Mouse (Mus musculus) MEL-GATA-1-ER (cell line): ENCODE data around the gene Stox2.
A peak's percentile ranks its signal among the peaks of the same experiment; 100 is the strongest.

ENCODE experiments used
- DNase-seq: peaks from one replicate; pipeline ENCODE4 v3.0.0-alpha.2; 2012; ENCODE audit warnings: low read depth; ENCODE audit errors: extremely low read depth

The Stox2 gene

DNA sequence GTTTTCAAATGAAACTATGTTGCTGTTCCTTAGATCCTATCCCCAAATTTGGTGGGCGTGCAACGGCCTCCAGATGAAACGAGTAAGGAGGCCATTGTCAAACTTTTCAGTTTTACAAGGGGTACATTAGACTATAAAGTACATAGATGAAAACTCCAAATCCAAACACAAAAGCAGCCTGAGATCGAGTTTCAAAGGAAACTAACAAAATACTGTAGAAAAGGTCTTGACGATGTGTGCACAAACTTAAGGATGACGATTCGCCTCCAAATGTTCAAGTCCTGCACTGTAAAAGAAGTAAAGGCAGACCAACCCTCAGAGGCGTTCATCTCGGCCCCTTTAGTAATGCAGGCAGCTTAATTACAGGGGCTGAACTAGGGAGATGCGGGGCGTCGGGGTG, 34.8 kb downstream of the Stox2 start:
- no peak for DNase-seq

GRCm38 (mm10) chr8:47409061-47409460, 37.1 kb downstream of the Stox2 start:
- no peak for DNase-seq

DNA sequence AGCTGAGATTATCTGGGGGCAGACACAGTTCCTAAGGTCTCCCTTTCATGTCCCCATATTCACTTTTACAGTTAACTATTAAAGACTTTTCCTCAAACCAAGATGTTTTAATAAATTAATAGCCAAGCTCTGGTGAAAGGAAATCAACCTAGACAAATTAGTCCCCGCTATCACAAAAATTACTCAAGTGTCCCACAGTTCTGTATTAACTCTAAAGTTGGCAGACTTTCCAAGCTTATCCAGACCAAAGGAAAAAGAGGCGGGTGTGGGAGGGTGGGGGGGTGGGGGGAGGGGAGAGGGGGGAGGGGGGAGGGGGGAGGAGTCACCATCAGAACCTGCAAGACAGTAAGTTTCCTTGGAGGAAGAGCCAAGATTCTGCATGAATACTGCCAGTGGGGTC, 41.3 kb downstream of the Stox2 start:
- no peak for DNase-seq

DNA sequence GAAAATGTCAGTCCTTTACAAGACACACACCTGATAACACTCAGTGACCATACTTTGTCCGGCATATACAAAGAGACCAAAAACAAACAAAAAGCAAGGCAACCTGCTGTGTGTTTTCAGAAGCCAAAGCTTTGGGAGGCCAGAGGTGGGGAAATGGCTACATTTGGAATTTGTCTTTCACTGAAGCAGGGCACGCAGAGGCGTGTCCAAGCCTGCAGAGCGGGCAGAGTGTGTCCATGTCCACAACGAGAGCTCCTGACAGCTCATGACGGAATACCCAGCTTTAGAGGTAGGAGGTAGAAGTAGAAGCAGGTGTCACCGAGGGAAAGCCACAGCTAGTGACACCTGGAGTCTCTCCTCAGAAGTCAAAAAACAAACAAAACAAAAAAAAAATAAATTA, 53.2 kb downstream of the Stox2 start:
- DNase-seq: no peak

DNA sequence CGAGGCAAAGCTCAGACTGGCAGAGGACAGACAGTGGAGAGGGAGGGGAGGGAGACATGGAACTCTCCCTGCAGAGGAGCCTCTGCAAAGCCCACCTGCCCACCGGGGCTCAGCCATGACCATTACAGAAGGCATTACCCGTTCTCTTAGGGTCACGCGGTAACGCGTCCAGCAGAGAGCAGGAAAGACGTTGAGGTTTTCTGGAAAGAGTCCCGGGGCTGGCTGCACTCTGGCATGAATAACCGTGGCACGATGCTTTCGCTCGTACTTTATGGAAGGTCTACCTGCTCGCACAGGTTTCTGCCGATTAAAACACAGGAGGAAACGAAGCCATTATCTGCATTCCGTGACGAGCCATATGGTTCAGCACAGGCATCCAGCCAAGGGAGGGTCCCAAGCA, 53.9 kb downstream of the Stox2 start:
- no peak for DNase-seq

DNA sequence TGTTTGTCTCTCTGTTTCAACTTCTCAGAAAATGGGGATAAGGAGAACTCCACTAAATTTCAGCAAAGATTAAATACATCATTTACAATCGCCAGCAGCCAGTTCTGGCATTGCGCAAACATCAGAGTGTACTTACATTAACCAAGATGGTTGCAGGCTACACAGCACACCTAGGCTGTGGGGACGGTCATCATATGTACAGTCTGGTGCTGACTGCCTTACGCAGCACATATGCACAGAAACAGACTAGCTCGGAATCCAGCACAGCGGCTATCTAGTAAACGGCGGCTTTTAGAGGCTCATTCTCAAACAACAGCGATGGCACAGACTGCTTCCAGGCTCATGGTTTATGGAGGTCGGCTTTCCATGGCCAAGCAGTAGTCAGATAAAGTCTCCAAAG, 54.3 kb downstream of the Stox2 start:
- DNase-seq: no peak

- no peak for DNase-seq
These were observed 56.7 kb downstream of the Stox2 start for GRCm38 (mm10) chr8:47389430-47389829.

- DNase-seq: no peak
These were observed 58.0 kb downstream of the Stox2 start for GRCm38 (mm10) chr8:47388171-47388570.

GRCm38 (mm10) chr8:47385810-47386209, 60.4 kb downstream of the Stox2 start:
- no peak for DNase-seq

DNA sequence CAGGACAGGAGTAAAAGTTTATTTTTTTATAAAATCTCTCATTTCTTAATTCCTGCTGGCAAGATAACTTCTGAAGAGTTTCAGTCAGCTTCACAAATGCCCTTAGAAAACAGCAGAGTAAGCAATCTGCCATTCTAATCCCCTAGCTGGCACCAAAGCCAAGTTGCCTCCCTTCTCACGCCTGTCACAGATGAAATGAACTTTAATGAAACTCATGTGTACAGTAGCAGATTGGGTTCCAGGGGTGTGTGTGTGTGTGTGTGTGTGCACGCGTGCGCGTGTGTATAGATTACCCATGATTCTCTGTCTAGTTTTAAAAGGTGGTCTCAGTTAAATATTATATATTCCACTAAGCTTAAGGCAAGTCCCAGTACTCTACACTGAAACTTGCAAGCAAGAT, 62.0 kb downstream of the Stox2 start:
- no peak for DNase-seq

DNA sequence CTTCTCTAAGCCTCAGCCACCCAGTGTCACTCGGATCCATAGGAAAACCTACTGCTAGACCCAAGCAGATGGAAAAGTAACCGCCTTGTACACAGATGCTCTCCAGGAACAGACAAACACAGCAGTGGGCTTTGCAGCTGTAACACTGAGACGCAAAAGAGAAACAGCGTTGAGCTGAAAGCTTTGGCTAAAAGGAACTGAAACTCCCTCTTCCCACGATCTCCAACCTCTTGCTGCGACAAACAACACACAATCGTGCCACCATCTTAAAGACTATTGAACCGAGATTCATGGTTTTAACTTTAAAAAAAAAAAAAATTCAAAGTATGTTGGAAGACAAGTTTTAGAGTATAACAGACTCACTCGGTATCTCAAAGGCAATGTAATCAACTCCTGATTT, 62.5 kb downstream of the Stox2 start:
- DNase-seq: no peak

GRCm38 (mm10) chr8:47381216-47381615, 64.9 kb downstream of the Stox2 start:
- DNase-seq: no peak

DNA sequence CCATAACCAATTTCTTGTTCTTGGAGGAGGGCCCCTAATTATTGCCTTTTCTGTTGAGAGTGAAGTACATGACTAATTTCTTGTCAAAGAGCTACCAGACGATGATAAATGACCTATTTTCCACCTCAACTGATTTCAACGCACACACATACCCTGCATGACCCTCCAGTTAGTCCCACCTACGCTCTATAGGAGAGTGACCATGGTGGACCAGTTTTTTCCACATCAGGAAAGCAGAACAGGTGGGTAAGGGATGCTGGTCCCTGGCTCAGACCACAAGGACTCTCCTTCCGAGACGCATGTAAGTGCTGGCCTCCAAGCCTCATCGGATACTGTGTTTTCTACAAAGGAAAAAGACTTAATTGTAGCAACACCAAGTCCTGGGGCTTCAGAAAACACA, 65.4 kb downstream of the Stox2 start:
- DNase-seq: no peak

- DNase-seq: no peak
These were observed 66.1 kb downstream of the Stox2 start for GRCm38 (mm10) chr8:47380075-47380474.

- no peak for DNase-seq
These were observed 69.5 kb downstream of the Stox2 start for GRCm38 (mm10) chr8:47376651-47377050.

DNA sequence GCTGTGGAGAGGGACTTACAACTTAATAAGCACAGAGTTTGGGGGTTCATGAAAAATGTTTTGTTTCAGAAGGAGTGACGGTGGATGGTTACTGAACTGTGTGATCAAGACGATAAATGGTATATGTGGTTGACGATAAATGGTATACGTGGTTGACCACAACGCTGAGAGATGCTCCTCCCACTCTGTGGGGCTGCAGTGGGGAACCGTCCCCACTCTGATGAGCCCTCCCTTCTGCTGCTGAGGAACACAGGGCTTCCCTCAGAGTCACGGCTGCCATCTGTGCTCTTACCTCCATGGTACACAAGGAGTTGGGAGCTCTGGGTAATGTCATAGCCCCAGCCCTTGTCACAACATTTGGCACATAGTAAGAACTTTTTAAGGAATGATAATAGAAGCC, 72.4 kb downstream of the Stox2 start:
- DNase-seq: no peak

- DNase-seq: peak; percentile 33
These were observed 74.6 kb downstream of the Stox2 start for GRCm38 (mm10) chr8:47371539-47371938.

DNA sequence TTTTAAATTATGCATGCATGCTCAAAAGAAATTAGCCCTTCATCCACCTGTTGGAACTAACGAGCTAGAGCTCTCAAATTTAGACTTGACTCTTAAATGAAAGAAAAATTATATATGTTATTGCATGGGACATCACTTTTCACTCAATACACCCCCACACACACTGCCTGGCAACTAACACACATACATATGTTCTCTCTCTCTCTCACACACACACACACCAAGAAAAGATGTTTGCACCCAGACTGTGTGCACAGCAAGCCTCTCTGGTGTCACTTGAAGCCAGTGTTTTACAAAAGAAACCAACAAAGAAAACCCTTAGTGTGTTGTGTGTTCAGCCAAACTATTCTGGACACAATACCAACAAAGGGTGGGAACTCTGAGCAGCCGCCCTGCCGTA, 75.1 kb downstream of the Stox2 start:
- DNase-seq: no peak

DNA sequence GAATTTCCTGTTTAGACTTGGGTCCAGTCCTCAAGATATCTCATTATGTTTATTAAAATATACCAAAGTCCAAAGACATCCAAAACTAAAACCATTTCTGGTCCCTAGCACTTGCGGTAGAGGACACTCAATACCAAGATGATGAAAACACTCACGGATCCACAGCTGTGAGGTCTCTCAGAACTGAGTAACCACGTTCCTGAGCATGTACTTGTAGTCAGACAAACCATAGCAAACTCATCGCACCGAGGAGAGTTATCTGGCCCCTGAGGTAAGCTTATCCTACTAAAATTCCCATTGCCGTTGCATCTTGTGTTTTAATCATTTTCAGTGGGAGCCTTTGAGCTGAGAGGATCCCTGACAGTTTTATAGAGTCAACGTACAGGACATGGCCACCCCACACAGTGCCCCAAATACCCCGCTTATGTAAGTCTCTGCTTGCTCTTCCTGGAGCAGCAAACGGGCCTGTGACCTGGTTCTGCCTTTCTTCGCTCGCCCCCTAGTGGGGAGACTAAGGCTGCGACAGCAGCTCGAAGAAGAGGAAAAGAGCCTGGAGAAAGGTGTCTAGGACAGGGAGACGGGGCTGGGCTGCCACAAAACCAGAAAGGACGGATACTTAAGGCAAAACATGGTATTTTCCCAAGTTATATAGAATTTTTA, 75.6 kb downstream of the Stox2 start:
- peak; percentile 55 for DNase-seq

- no peak for DNase-seq
These were observed 76.2 kb downstream of the Stox2 start for GRCm38 (mm10) chr8:47369949-47370348.

DNA sequence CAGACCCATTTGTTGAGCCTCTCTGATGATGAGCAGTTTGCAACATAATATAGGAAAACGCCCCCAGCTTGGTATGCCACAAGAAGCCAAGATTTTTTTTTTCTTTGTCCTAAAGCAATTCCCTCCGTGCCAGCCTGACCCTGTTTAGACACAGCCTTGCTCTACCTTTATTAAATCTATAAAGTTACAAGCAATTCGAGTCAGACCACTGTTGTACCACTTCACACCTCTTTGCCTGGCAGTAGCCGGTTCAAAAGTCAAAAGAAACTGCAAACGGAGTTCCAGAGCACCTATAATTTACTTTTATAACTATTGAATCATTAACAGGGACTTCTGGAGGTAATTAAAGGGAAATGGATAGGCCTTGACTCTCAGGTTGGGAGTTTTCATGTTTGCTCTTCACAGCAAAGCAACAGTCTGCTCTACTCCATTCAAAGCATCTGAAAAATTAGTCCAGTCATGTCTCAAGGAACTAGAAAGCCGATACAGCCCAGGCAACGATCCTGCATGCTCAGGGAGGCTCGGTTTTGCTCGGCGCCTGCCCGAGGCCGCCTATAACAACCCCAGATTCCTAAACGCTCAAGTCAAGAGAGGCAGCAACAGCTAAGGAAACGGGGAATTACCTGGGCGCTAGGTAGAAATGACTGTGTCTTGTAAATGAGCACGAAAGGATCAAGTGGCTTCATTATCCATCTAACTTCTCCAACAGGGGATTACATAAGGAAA, 77.0 kb downstream of the Stox2 start:
- no peak for DNase-seq

DNA sequence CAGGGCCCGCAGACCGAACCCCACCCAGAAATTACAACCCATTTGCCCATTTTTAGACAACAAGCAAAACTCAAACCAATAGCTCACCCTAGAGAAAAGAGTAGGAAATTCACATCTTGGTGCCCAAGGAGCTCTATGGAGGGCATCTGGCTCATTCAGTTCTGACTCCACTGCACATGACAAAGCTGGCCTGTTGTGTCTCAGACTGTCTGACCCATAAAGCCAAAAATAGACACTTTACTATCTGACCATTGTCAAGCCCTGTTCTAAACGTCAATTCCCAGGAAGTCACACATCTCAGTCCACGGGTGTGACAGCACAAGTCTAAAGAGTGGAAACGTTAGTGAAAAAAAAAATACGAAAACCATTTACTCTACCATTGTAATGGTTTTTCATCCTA, 79.1 kb downstream of the Stox2 start:
- no peak for DNase-seq

GRCm38 (mm10) chr8:47363271-47363670, 82.9 kb downstream of the Stox2 start:
- DNase-seq: no peak
